Mouse (Mus musculus) gonadal fat pad, adult 2 months (tissue): ENCODE results near the gene Pax1. TPM values are rescaled to one million over a fixed set of nuclear protein-coding genes. Genes with fewer than 3 reads are reported as not detected.

Source experiments
- DNase-seq: peaks from one replicate; pipeline ENCODE4 v3.0.0-alpha.2; 2012; ENCODE audit warnings: low read depth
- polyA plus RNA-seq: library from polyadenylated mRNA; depleted of rRNA; stranded (reverse); fragments of >200 nt; gene quantifications from 2 replicates; pipeline ENCODE4 v1.2.3, GENCODE M21; 2012; rRNA removed

The Pax1 gene
- polyA plus RNA-seq = 0.07 TPM in 1 of 2 replicates, not detected in the other

GRCm38 (mm10) chr2:147361581-147361980 lies at the start of gene Pax1:
Gene Pax1 (plus strand): TSS chr2:147361925.
- DNase-seq = no peak

- no peak for DNase-seq
These were observed 40.7 kb upstream of the Pax1 start for GRCm38 (mm10) chr2:147321036-147321435.

- DNase-seq = no peak
These were observed 36.5 kb upstream of the Pax1 start for GRCm38 (mm10) chr2:147325178-147325577.

- DNase-seq = no peak
These were observed 29.0 kb upstream of the Pax1 start for GRCm38 (mm10) chr2:147332731-147333130.

GRCm38 (mm10) chr2:147338729-147339128 lies 23.0 kb upstream of the Pax1 start:
- DNase-seq = no peak

GRCm38 (mm10) chr2:147339796-147340195 lies 21.9 kb upstream of the Pax1 start:
- no peak for DNase-seq

- no peak for DNase-seq
These were observed 19.5 kb upstream of the Pax1 start for GRCm38 (mm10) chr2:147342198-147342597.

GRCm38 (mm10) chr2:147359716-147360115 lies 2.0 kb upstream of the Pax1 start:
- DNase-seq = no peak

GRCm38 (mm10) chr2:147360401-147360800 lies 1.3 kb upstream of the Pax1 start:
- DNase-seq = no peak

- DNase-seq = no peak
These were observed 869 bp upstream of the Pax1 start for GRCm38 (mm10) chr2:147360856-147361255.

GRCm38 (mm10) chr2:147362316-147362715 lies 591 bp downstream of the Pax1 start:
- DNase-seq = no peak

GRCm38 (mm10) chr2:147363401-147364130 lies 1.8 kb downstream of the Pax1 start:
- DNase-seq = no peak

GRCm38 (mm10) chr2:147364198-147364597 lies 2.5 kb downstream of the Pax1 start:
- no peak for DNase-seq

- DNase-seq = no peak
These were observed 3.5 kb downstream of the Pax1 start for GRCm38 (mm10) chr2:147364982-147365907.

- no peak for DNase-seq
These were observed 4.3 kb downstream of the Pax1 start for GRCm38 (mm10) chr2:147365908-147366630.

GRCm38 (mm10) chr2:147367246-147367820 lies 5.6 kb downstream of the Pax1 start:
- no peak for DNase-seq

GRCm38 (mm10) chr2:147367911-147368591 lies 6.3 kb downstream of the Pax1 start:
- DNase-seq = no peak

GRCm38 (mm10) chr2:147369561-147369960 lies 7.8 kb downstream of the Pax1 start:
- DNase-seq = no peak

GRCm38 (mm10) chr2:147370091-147370490 lies 8.4 kb downstream of the Pax1 start:
- no peak for DNase-seq

GRCm38 (mm10) chr2:147371289-147371688 lies 9.6 kb downstream of the Pax1 start:
- DNase-seq = no peak

- DNase-seq = no peak
These were observed 10.1 kb downstream of the Pax1 start for GRCm38 (mm10) chr2:147371840-147372239.
